ENCODE assay signal across 12 mouse cellular contexts in genomic region chr16:93436732-93437131, GRCm38 (mm10).
"Had no signal": no experiment of that assay in that cellular context is flagged by ENCODE, and none has a peak within 500 bp of the region (broad histone marks: within the 10 kb centered on the region; RNA-seq: fewer than 3 reads in every experiment).

No protein-coding gene starts in this region.

- DNase-seq: kidney, adult 2 months; kidney, postnatal 25 days; liver; lung, adult 18-20 months; lung, postnatal 10 days; lung, postnatal 36 days; right cerebral cortex, adult 18-20 months; right cerebral cortex, postnatal 14 days; right cerebral cortex, postnatal 4 days; thymus, postnatal 25 days had no signal

- ATAC-seq: liver, embryonic 12.5 days; midbrain, embryonic 15.5 days had no signal
